Comparison of ENCODE assay signal across 21 mouse cellular contexts in genomic region chr17:56979524-56979923, GRCm38 (mm10). TPM values are rescaled to one million over a fixed set of nuclear protein-coding genes. Genes with fewer than 3 reads are reported as not detected.
"Had no signal": no experiment of that assay in that cellular context is flagged by ENCODE, and none has a peak within 500 bp of the region (broad histone marks: within the 10 kb centered on the region; RNA-seq: fewer than 3 reads in every experiment).

No protein-coding gene starts in this region.

- H3K4me2 ChIP-seq: lung, embryonic 14.5 days; midbrain, embryonic 11.5 days; midbrain, embryonic 13.5 days; midbrain, embryonic 15.5 days; neural tube, embryonic 12.5 days had no signal

- H3K4me1 ChIP-seq: midbrain, embryonic 13.5 days; midbrain, embryonic 15.5 days; neural tube, embryonic 12.5 days had no signal

- H3K9me3 ChIP-seq: midbrain, embryonic 13.5 days; midbrain, embryonic 15.5 days; neural tube, embryonic 12.5 days had no signal

- H3K9ac ChIP-seq: lung, embryonic 14.5 days; midbrain, embryonic 13.5 days; midbrain, embryonic 15.5 days; neural tube, embryonic 12.5 days had no signal

- H3K27me3 ChIP-seq: midbrain, embryonic 13.5 days; midbrain, embryonic 15.5 days had no signal

- ATAC-seq: midbrain, embryonic 13.5 days; midbrain, embryonic 15.5 days had no signal

- DNase-seq: lung, adult 18-20 months; lung, embryonic 14.5 days; lung, postnatal 10 days; right cerebral cortex, postnatal 14 days; spleen, adult 18-20 months; thymus, adult 18-20 months; thymus, postnatal 14 days; thymus, postnatal 36 days had no signal

- H3K36me3 ChIP-seq: midbrain, embryonic 13.5 days; midbrain, embryonic 15.5 days; neural tube, embryonic 12.5 days had no signal

- H3K27ac ChIP-seq: midbrain, embryonic 13.5 days; midbrain, embryonic 15.5 days; neural tube, embryonic 12.5 days had no signal

- H3K4me3 ChIP-seq: midbrain, embryonic 13.5 days; midbrain, embryonic 15.5 days; neural tube, embryonic 12.5 days had no signal

RNA-seq across cellular contexts. Expression of gene Acer1, which starts 2.4 kb away (rescaled TPM):
- total RNA-seq: midbrain, postnatal 0 days; monocyte, adult 5-6 weeks; neutrophil, adult 5-6 weeks had no signal
- polyA plus RNA-seq: lung, embryonic 14.5 days; lung, embryonic 16.5 days; midbrain, embryonic 11.5 days; midbrain, embryonic 13.5 days; midbrain, embryonic 15.5 days; midbrain, postnatal 0 days; neural tube, embryonic 12.5 days; neural tube, embryonic 14.5 days; stomach, embryonic 14.5 days; thymus, postnatal 0 days had no signal

RNA-seq across cellular contexts. Expression of gene Pspn, which starts 20.3 kb away (rescaled TPM):
- total RNA-seq: megakaryocyte, adult 5-6 weeks; midbrain, postnatal 0 days; monocyte, adult 5-6 weeks; neutrophil, adult 5-6 weeks had no signal
- polyA plus RNA-seq: lung, embryonic 16.5 days; midbrain, embryonic 13.5 days; neural tube, embryonic 12.5 days; neural tube, embryonic 14.5 days; stomach, embryonic 16.5 days had no signal
